Comparison of ENCODE assay signal across 9 mouse cellular contexts in the genomic region with DNA sequence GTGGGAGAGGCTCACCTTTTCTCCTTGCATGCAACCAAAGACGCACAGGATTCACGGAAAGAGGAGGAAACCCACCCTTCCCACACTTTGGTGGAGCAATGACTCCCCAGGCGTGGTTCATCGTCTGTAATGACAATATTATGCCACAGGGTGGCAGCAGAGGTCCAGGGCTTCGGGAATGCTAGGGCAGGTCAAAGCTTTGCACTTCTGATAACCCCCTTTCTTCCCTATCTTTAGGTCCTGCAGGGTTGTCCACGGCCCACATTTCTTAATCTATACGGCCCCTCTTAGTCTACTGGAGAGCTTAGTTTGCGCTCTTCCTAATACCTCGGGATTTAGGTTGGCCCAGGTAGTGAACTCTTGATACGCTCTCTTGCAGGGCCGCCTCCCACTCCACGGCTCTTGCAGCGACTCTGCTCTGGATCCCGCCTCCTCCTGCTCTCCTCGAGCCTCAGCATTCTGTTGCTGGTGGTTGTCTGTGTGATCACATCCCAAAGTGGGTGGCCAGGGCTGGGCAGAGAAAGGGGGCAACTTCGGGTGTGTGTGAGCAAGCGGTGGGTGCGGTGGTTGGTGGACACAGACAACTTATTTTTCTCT. TPM values are rescaled to one million over a fixed set of nuclear protein-coding genes. Genes with fewer than 3 reads are reported as not detected.
DNase-seq lines count a peak whose midpoint lies in the region; ATAC-seq and TF ChIP-seq lines count a peak whose summit lies in the region.
"Had no signal": no experiment of that assay in that cellular context is flagged by ENCODE, and none has a peak within 500 bp of the region (broad histone marks: within the 10 kb centered on the region; RNA-seq: fewer than 3 reads in every experiment).

No protein-coding gene starts in this region.

- H3K4me3 ChIP-seq in E14TG2a.4 (replicated peaks; ENCODE audit: low read length), result peak overlapping the region; percentile 49
- H3K4me3 ChIP-seq in embryonic fibroblast, embryonic 13.5 days (ENCODE audit: insufficient read depth, low read length), result no peak overlapping the region
- no peak overlapping the region for H3K4me3 ChIP-seq in heart, embryonic 15.5 days
- H3K4me3 ChIP-seq in lung, embryonic 14.5 days (ENCODE audit: low read depth, low read length), result no peak overlapping the region

- ATAC-seq in heart, embryonic 15.5 days (replicated peaks; ENCODE audit: insufficient number of reproducible peaks, insufficient read depth, low FRiP score, low read depth), result no peak
- ATAC-seq in lung, embryonic 14.5 days (ENCODE audit: insufficient read depth), result peak; percentile 42; the same call in 1 of the 2 replicates

- TF ChIP-seq CTCF in E14TG2a.4 (conservative IDR thresholded peaks at IDR 0.05; ENCODE audit: low read length), result peak; percentile 86
- peak; percentile 64 for TF ChIP-seq CTCF in embryonic fibroblast, embryonic 13.5 days (IDR thresholded peaks at IDR 0.05; ENCODE audit: borderline replicate concordance, insufficient read depth, low read length)
- TF ChIP-seq CTCF in lung, embryonic 14.5 days (IDR thresholded peaks at IDR 0.05; ENCODE audit: low read depth), result peak; percentile 95

- H3K4me1 ChIP-seq in E14TG2a.4 (replicated peaks; ENCODE audit: low read depth, low read length), result peaks cover 16% of the 10 kb centered on the region
- no peaks in the 10 kb centered on the region for H3K4me1 ChIP-seq in embryonic fibroblast, embryonic 13.5 days (ENCODE audit: control insufficient read depth, insufficient read depth, low read length)
- peaks cover 3% of the 10 kb centered on the region; the same call in 1 of the 2 replicates for H3K4me1 ChIP-seq in heart, embryonic 15.5 days (replicated peaks)
- no peaks in the 10 kb centered on the region for H3K4me1 ChIP-seq in lung, embryonic 14.5 days (ENCODE audit: insufficient read depth)

- 25% methylated on average over 18 of the region's 18 CpGs for WGBS in heart, embryonic 15.5 days
- 19% methylated on average over 18 of the region's 18 CpGs for WGBS in lung, embryonic 14.5 days

- peaks cover 24% of the 10 kb centered on the region for H3K27me3 ChIP-seq in E14TG2a.4 (ENCODE audit: insufficient read depth, low read length)
- H3K27me3 ChIP-seq in heart, embryonic 15.5 days, result peaks cover 10% of the 10 kb centered on the region
- H3K27me3 ChIP-seq in lung, embryonic 14.5 days (ENCODE audit: insufficient read depth, low read length), result no peaks in the 10 kb centered on the region

- no peak overlapping the region for H3K9ac ChIP-seq in heart, embryonic 15.5 days
- H3K9ac ChIP-seq in lung, embryonic 14.5 days, result no peak overlapping the region

- H3K4me2 ChIP-seq in heart, embryonic 15.5 days, result peak overlapping the region; percentile 36; the same call in 1 of the 2 replicates
- peak overlapping the region; percentile 33 for H3K4me2 ChIP-seq in lung, embryonic 14.5 days

- TF ChIP-seq POLR2A in embryonic fibroblast, embryonic 13.5 days (IDR thresholded peaks at IDR 0.05; ENCODE audit: low read depth, low read length), result no peak

- DNase-seq in adrenal gland, postnatal 36 days, result peak; percentile 77 to 78
- peak; percentile 85 for DNase-seq in kidney, postnatal 10 days
- DNase-seq in lung, embryonic 14.5 days, result peak; percentile 89
- DNase-seq in ovary, postnatal 14 days (ENCODE audit: low spot score), result peak; percentile 84
- DNase-seq in thymus, postnatal 25 days, result peak; percentile 78

- H3K9me3 ChIP-seq in E14TG2a.4 (ENCODE audit: low read length), result no peaks in the 10 kb centered on the region
- no peaks in the 10 kb centered on the region for H3K9me3 ChIP-seq in heart, embryonic 15.5 days (replicated peaks)
- no peaks in the 10 kb centered on the region for H3K9me3 ChIP-seq in lung, embryonic 14.5 days (ENCODE audit: low read depth, low read length)

- H3K36me3 ChIP-seq in E14TG2a.4 (ENCODE audit: insufficient read depth, low read length), result no peaks in the 10 kb centered on the region
- no peaks in the 10 kb centered on the region for H3K36me3 ChIP-seq in heart, embryonic 15.5 days
- H3K36me3 ChIP-seq in lung, embryonic 14.5 days (ENCODE audit: insufficient read depth), result no peaks in the 10 kb centered on the region

- no peak overlapping the region for H3K27ac ChIP-seq in embryonic fibroblast, embryonic 13.5 days (ENCODE audit: insufficient read depth, low read length)
- no peak overlapping the region for H3K27ac ChIP-seq in heart, embryonic 15.5 days
- no peak overlapping the region for H3K27ac ChIP-seq in lung, embryonic 14.5 days (ENCODE audit: low read depth)
- H3K27ac ChIP-seq: macrophage had no signal

RNA-seq across cellular contexts. Expression of gene Asgr1, which starts 1.8 kb away (rescaled TPM):
- total RNA-seq in adrenal gland, postnatal 36 days (2021), result under 1 TPM in 1 of 2 experiments, not detected in 1; 0.33 TPM
- polyA plus RNA-seq in embryonic fibroblast, embryonic 13.5 days (2011; ENCODE audit: insufficient read length, low read depth, missing spikeins), result 0.52 and 0.60 TPM in 2 replicates
- polyA plus RNA-seq in heart, embryonic 15.5 days (2015; fragmentation: Nextera tagmentation; extraction: Ambion mirVana), result 0.29 TPM in 1 of 2 replicates, not detected in the other
- polyA plus RNA-seq in lung, embryonic 14.5 days (2014; fragmentation: Nextera tagmentation; extraction: Ambion mirVana), result not detected in 2 replicates
- polyA plus RNA-seq: macrophage had no signal

RNA-seq across cellular contexts. Expression of gene Asgr2, which starts 36.7 kb away (rescaled TPM):
- 1 to 10 TPM in 1 of 2 experiments, under 1 TPM in 1; 0.60 to 2.1 TPM for total RNA-seq in adrenal gland, postnatal 36 days (2021)
- not detected in 2 replicates for polyA plus RNA-seq in embryonic fibroblast, embryonic 13.5 days (2011; ENCODE audit: insufficient read length, low read depth, missing spikeins)
- 0.22 TPM in 1 of 2 replicates, not detected in the other for polyA plus RNA-seq in heart, embryonic 15.5 days (2015; fragmentation: Nextera tagmentation; extraction: Ambion mirVana)
- polyA plus RNA-seq in lung, embryonic 14.5 days (2014; fragmentation: Nextera tagmentation; extraction: Ambion mirVana), result 0.47 and 0.78 TPM in 2 replicates

RNA-seq across cellular contexts. Expression of gene Dlg4, which starts 39.0 kb away (rescaled TPM):
- total RNA-seq in adrenal gland, postnatal 36 days (2021), result 10 to 100 TPM; 27.4 to 40.4 TPM
- polyA plus RNA-seq in embryonic fibroblast, embryonic 13.5 days (2011; ENCODE audit: insufficient read length, low read depth, missing spikeins), result 69.8 and 77.7 TPM in 2 replicates
- polyA plus RNA-seq in heart, embryonic 15.5 days (2015; fragmentation: Nextera tagmentation; extraction: Ambion mirVana), result 4.8 and 5.1 TPM in 2 replicates
- polyA plus RNA-seq in lung, embryonic 14.5 days (2014; fragmentation: Nextera tagmentation; extraction: Ambion mirVana), result 5.9 and 7.4 TPM in 2 replicates

RNA-seq across cellular contexts. Expression of gene Acadvl, which starts 40.5 kb away (rescaled TPM):
- total RNA-seq in adrenal gland, postnatal 36 days (2021), result 100 to 1,000 TPM; 543 to 557 TPM
- polyA plus RNA-seq in embryonic fibroblast, embryonic 13.5 days (2011; ENCODE audit: insufficient read length, low read depth, missing spikeins), result 47.4 and 57.9 TPM in 2 replicates
- 200 and 235 TPM in 2 replicates for polyA plus RNA-seq in heart, embryonic 15.5 days (2015; fragmentation: Nextera tagmentation; extraction: Ambion mirVana)
- 57.6 and 58.9 TPM in 2 replicates for polyA plus RNA-seq in lung, embryonic 14.5 days (2014; fragmentation: Nextera tagmentation; extraction: Ambion mirVana)

RNA-seq across cellular contexts. Expression of gene Dvl2, which starts 55.3 kb away (rescaled TPM):
- 10 to 100 TPM; 15.6 to 17.4 TPM for total RNA-seq in adrenal gland, postnatal 36 days (2021)
- polyA plus RNA-seq in embryonic fibroblast, embryonic 13.5 days (2011; ENCODE audit: insufficient read length, low read depth, missing spikeins), result 27.7 and 32.1 TPM in 2 replicates
- polyA plus RNA-seq in heart, embryonic 15.5 days (2015; fragmentation: Nextera tagmentation; extraction: Ambion mirVana), result 17.4 and 24.8 TPM in 2 replicates
- 36.2 and 40.8 TPM in 2 replicates for polyA plus RNA-seq in lung, embryonic 14.5 days (2014; fragmentation: Nextera tagmentation; extraction: Ambion mirVana)
